Mouse (Mus musculus) heart, embryonic 11.5 days (tissue): Measurements from ENCODE around the gene Tada2a. TPM values are rescaled to one million over a fixed set of nuclear protein-coding genes. Genes with fewer than 3 reads are reported as not detected.
A peak's percentile ranks its signal among the peaks of the same experiment; 100 is the strongest.

Experiments used
- ATAC-seq: fragments of 200-750 bp; cut with Nextera tagmentation; replicated peaks from 2 replicates; pipeline ENCODE4 v1.8.0; 2017; ENCODE audit warnings: moderate library complexity; ENCODE audit not compliant: insufficient number of reproducible peaks, low FRiP score, low TSS enrichment
- H3K27ac ChIP-seq: fragments of 300-500 bp; sonication (generic); 2 replicates; pipeline ENCODE4 v1.5.1; 2014; ENCODE audit warnings: mild to moderate bottlenecking, low read depth, low read length
- H3K27me3 ChIP-seq: fragments of 300-500 bp; sonication (generic); 2 replicates; pipeline ENCODE4 v1.6.1; 2014; ENCODE audit warnings: mild to moderate bottlenecking, low read length, mixed read lengths; ENCODE audit not compliant: control insufficient read depth, insufficient read depth
- H3K36me3 ChIP-seq: fragments of 300-500 bp; sonication (generic); 2 replicates; pipeline ENCODE4 v1.6.1; 2014; ENCODE audit warnings: mild to moderate bottlenecking, low read length, moderate library complexity, mixed read lengths; ENCODE audit not compliant: control insufficient read depth, insufficient read depth
- H3K4me1 ChIP-seq: fragments of 300-500 bp; sonication (generic); 2 replicates; pipeline ENCODE4 v1.6.1; 2014; ENCODE audit warnings: low read length; ENCODE audit not compliant: control insufficient read depth, insufficient read depth
- H3K4me2 ChIP-seq: fragments of 300-500 bp; sonication (generic); 2 replicates; pipeline ENCODE4 v1.6.1; 2014; ENCODE audit warnings: mild to moderate bottlenecking, moderate library complexity
- H3K4me3 ChIP-seq: fragments of 300-500 bp; sonication (generic); 2 replicates; pipeline ENCODE4 v1.5.1; 2014; ENCODE audit warnings: low read depth, low read length
- H3K9ac ChIP-seq: fragments of 300-500 bp; sonication (generic); 2 replicates; pipeline ENCODE4 v1.6.1; 2014; ENCODE audit warnings: mild to moderate bottlenecking, low read depth, low read length, moderate library complexity
- H3K9me3 ChIP-seq: fragments of 300-500 bp; sonication (generic); replicated peaks from 2 replicates; pipeline ENCODE4 v1.6.1; 2016; ENCODE audit warnings: low read length; ENCODE audit not compliant: control insufficient read depth
- WGBS: fragments of 180-500 bp; shearing (Covaris S2); extraction: QIAGEN DNeasy Blood & Tissue Kit; methylation state at CpG from one replicate; pipeline ENCODE4 v1.1.7; 2014; ENCODE audit not compliant: insufficient replicate concordance; 5-methylcytosine and 5-hydroxymethylcytosine counted together
- polyA plus RNA-seq: library from polyadenylated mRNA; unstranded; fragments of >200 nt; fragmentation: Nextera tagmentation; extraction: Ambion mirVana; gene quantifications from 2 replicates; pipeline ENCODE4 v1.2.1, GENCODE M21; 2014

Gene Tada2a
- polyA plus RNA-seq, 1 experiment from 2014 or later = 21.3 TPM

DNA sequence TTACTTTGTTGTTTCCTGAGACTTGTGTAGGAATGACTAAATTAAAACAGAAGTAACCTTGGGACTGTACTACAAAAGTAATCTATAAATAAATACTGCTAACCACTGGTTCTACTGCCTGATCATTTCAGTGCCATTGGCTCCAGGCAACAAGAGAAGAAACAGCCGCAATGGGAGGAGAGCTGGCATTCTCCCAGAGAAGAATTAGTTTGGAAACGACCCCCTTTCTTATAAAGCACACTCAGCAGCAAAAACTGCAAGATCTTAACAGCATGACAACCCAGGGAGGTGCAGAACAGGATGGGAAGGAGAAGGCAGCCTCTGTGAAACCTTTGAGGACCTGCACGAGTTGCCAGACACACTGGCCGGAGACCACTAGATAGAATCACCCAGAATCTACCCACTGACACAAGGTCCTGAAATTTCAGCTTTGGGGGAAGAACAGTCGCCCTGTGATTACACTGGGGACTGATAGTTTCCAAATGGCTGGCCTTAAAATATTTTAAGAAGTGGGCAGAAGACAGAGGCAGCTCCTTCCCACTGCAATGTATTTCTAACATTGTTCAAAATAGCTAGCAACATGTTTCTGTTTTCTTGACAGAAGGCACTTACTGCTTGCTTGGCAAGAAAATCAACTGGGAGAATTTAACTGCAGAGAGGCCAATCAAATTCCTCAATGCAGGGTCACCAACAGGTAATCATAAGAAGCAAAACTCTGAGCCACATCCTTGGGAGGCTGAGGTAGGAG, 32.0 kb downstream of the Tada2a start:
- no peak overlapping the region for H3K27ac ChIP-seq
- no peak for ATAC-seq
- H3K9ac ChIP-seq = no peak overlapping the region
- H3K4me1 ChIP-seq = no peaks in the 10 kb centered on the region
- WGBS = 76% methylated on average over 5 of the region's 5 CpGs
- H3K36me3 ChIP-seq = peaks cover 10% of the 10 kb centered on the region
- H3K4me3 ChIP-seq = no peak overlapping the region
- no peaks in the 10 kb centered on the region for H3K9me3 ChIP-seq
- H3K27me3 ChIP-seq = no peaks in the 10 kb centered on the region
- no peak overlapping the region for H3K4me2 ChIP-seq

DNA sequence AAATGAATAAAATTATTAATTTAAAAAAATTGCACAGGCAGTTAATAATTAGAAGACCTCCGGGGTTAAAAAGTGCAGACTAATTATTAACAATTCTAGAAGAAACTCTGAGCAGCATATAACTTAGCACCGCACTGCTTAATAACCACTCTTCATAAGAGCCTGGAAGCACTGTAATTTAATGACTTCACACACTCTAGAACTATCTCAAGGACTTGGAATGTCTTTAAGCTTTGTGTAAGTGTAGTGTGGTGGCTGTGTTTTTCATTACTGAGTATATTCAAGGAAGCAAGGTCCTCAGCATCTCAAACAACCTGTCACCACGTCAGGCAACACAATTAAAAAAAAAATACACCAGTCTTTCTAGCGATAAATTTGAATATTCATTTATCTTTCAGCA, 34.3 kb downstream of the Tada2a start:
- Histone ChIP-seq H3K4me3 (no peak overlapping the region), H3K36me3 (peaks cover 7% of the 10 kb centered on the region; the same call in 1 of the 2 replicates), H3K27me3 (no peaks in the 10 kb centered on the region), H3K4me2 (no peak overlapping the region), H3K9me3 (no peaks in the 10 kb centered on the region), H3K9ac (no peak overlapping the region), H3K4me1 (no peaks in the 10 kb centered on the region), H3K27ac (no peak overlapping the region)
- 82% methylated on average over 4 of the region's 4 CpGs for WGBS
- ATAC-seq = no peak

DNA sequence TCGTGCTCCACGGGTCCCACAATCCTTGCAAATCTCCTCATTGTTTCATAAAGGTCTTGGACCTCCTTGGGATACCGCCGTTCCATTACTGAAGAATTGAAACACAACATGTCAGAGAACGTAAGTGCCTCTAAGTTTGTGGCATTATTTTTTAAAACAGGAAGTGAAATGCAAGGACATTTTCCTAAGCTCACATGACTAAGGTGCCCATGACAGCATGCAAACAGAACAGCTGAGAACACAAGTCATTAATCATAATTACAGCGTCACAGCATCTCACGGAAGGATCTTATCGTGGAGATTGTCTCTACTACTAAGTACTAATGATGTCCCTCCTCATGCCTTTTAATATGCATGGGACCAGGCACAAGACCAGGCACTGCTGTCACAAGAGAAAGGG, 38.8 kb downstream of the Tada2a start:
- no peak for ATAC-seq
- Histone ChIP-seq H3K27me3 (no peaks in the 10 kb centered on the region), H3K4me1 (no peaks in the 10 kb centered on the region), H3K9me3 (no peaks in the 10 kb centered on the region), H3K36me3 (peaks cover 9% of the 10 kb centered on the region), H3K4me2 (no peak overlapping the region), H3K4me3 (no peak overlapping the region), H3K27ac (no peak overlapping the region), H3K9ac (no peak overlapping the region)
- 90% methylated on average over 8 of the region's 8 CpGs for WGBS

DNA sequence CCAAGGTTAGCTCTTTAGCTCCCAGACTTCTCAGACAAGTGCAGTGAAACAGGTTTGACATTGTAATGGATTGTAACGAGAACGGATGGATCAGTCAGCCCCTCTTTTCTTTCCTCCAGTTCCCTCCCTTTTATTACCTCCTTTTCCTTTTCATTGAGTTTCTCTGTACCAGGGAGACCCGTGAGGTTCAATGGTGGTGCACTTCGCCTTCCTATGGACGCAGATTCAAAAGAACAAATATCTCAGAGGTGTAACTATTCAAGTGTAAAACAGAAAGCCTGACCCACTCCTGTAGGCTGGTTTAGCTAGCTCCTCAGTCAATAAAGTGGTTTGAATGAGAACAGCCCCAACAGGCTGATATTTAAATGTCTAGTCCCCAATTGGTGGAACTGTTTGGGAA, 47.5 kb downstream of the Tada2a start:
- WGBS = 90% methylated on average over 5 of the region's 5 CpGs
- no peak for ATAC-seq
- peaks cover 13% of the 10 kb centered on the region for H3K4me1 ChIP-seq
- no peak overlapping the region for H3K9ac ChIP-seq
- no peak overlapping the region for H3K27ac ChIP-seq
- H3K9me3 ChIP-seq = no peaks in the 10 kb centered on the region
- H3K36me3 ChIP-seq = peaks cover 7% of the 10 kb centered on the region; the same call in 1 of the 2 replicates
- no peaks in the 10 kb centered on the region for H3K27me3 ChIP-seq
- no peak overlapping the region for H3K4me3 ChIP-seq
- no peak overlapping the region for H3K4me2 ChIP-seq

DNA sequence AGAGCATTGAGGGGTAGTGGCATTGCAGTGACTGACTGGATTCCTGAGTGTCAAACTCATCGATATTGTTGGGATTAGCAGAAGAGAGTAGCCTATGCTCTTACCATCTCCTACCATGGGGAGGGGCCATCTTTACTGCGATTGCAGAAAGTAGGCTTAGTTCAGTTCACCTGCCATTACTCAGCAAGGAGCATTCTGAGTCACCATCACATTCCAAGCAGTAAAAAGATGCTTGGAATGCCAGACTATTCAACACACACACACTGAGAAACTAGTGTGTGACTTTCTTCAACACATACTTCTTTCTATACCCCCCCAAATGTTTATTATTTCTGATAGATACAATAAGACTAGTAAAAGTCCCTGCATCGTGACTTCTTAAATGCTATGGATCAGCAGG, 49.1 kb downstream of the Tada2a start:
- Histone ChIP-seq H3K4me1 (peaks cover 13% of the 10 kb centered on the region), H3K27me3 (no peaks in the 10 kb centered on the region), H3K4me3 (no peak overlapping the region), H3K9ac (no peak overlapping the region), H3K9me3 (no peaks in the 10 kb centered on the region), H3K4me2 (no peak overlapping the region), H3K36me3 (peaks cover 7% of the 10 kb centered on the region; the same call in 1 of the 2 replicates), H3K27ac (0 out of 2 replicates have a peak overlapping the region, but pooled peaks have one; percentile 32)
- no peak for ATAC-seq
- 88% methylated on average over 3 of the region's 3 CpGs for WGBS

- Histone ChIP-seq H3K4me3 (no peak overlapping the region), H3K9ac (no peak overlapping the region), H3K27me3 (no peaks in the 10 kb centered on the region), H3K36me3 (peaks cover 7% of the 10 kb centered on the region; the same call in 1 of the 2 replicates), H3K9me3 (no peaks in the 10 kb centered on the region), H3K4me2 (no peak overlapping the region), H3K4me1 (peaks cover 13% of the 10 kb centered on the region), H3K27ac (0 out of 2 replicates have a peak overlapping the region, but pooled peaks have one; percentile 32)
- 59% methylated on average over 4 of the region's 4 CpGs for WGBS
- no peak; the same call in 1 of the 2 replicates for ATAC-seq
Measured at GRCm38 (mm10) chr11:84079887-84080286, 49.5 kb downstream of the Tada2a start.

- H3K9me3 ChIP-seq = no peaks in the 10 kb centered on the region
- no peak overlapping the region for H3K27ac ChIP-seq
- no peak overlapping the region for H3K9ac ChIP-seq
- peaks cover 13% of the 10 kb centered on the region for H3K4me1 ChIP-seq
- WGBS = 89% methylated on average over 11 of the region's 11 CpGs
- ATAC-seq = no peak
- no peak overlapping the region for H3K4me3 ChIP-seq
- H3K4me2 ChIP-seq = no peak overlapping the region
- peaks cover 7% of the 10 kb centered on the region; the same call in 1 of the 2 replicates for H3K36me3 ChIP-seq
- H3K27me3 ChIP-seq = no peaks in the 10 kb centered on the region
Measured at GRCm38 (mm10) chr11:84079361-84079760, 50.0 kb downstream of the Tada2a start.

- Histone ChIP-seq H3K27ac (no peak overlapping the region), H3K9ac (no peak overlapping the region), H3K9me3 (no peaks in the 10 kb centered on the region), H3K4me1 (peaks cover 13% of the 10 kb centered on the region), H3K4me3 (no peak overlapping the region), H3K4me2 (no peak overlapping the region), H3K27me3 (no peaks in the 10 kb centered on the region), H3K36me3 (peaks cover 7% of the 10 kb centered on the region; the same call in 1 of the 2 replicates)
- no peak for ATAC-seq
- 92% methylated on average over 9 of the region's 9 CpGs for WGBS
Measured at GRCm38 (mm10) chr11:84078601-84079000, 50.8 kb downstream of the Tada2a start.

GRCm38 (mm10) chr11:84077008-84077407, 52.4 kb downstream of the Tada2a start:
- H3K27me3 ChIP-seq = no peaks in the 10 kb centered on the region
- H3K9ac ChIP-seq = no peak overlapping the region
- no peak overlapping the region for H3K4me2 ChIP-seq
- no peak overlapping the region for H3K4me3 ChIP-seq
- ATAC-seq = no peak
- WGBS = 79% methylated on average over 2 of the region's 2 CpGs
- no peaks in the 10 kb centered on the region for H3K9me3 ChIP-seq
- peaks cover 13% of the 10 kb centered on the region for H3K4me1 ChIP-seq
- H3K27ac ChIP-seq = no peak overlapping the region
- H3K36me3 ChIP-seq = peaks cover 7% of the 10 kb centered on the region; the same call in 1 of the 2 replicates
